Mouse (Mus musculus) intestine, postnatal 0 days (tissue): ENCODE data around the gene Gmds. TPM values are rescaled to one million over a fixed set of nuclear protein-coding genes. Genes with fewer than 3 reads are reported as not detected.

Experiments
- ATAC-seq: fragments of 200-750 bp; cut with Nextera tagmentation; 2 replicates; pipeline ENCODE4 v1.8.0; 2017; ENCODE audit warnings: mild to moderate bottlenecking, moderate TSS enrichment, moderate library complexity
- H3K27ac ChIP-seq: fragments of 300-500 bp; sonication (generic); 2 replicates; pipeline ENCODE4 v1.5.1; 2014; ENCODE audit warnings: mild to moderate bottlenecking, low read depth, low read length, moderate library complexity
- H3K27me3 ChIP-seq: fragments of 300-500 bp; sonication (generic); replicated peaks from 2 replicates; pipeline ENCODE4 v1.6.1; 2014; ENCODE audit warnings: low read length, mixed read lengths; ENCODE audit not compliant: control insufficient read depth, insufficient read depth
- H3K36me3 ChIP-seq: fragments of 300-500 bp; sonication (generic); 2 replicates; pipeline ENCODE4 v1.6.1; 2014; ENCODE audit warnings: mild to moderate bottlenecking, moderate library complexity; ENCODE audit not compliant: control insufficient read depth, insufficient read depth
- H3K4me1 ChIP-seq: fragments of 300-500 bp; sonication (generic); replicated peaks from 2 replicates; pipeline ENCODE4 v1.6.1; 2014; ENCODE audit warnings: antibody characterized with exemption, low read length, mixed read lengths; ENCODE audit not compliant: control insufficient read depth, insufficient read depth
- H3K4me2 ChIP-seq: fragments of 300-500 bp; sonication (generic); replicated peaks from 2 replicates; pipeline ENCODE4 v1.6.1; 2014; ENCODE audit warnings: low read depth, mild to moderate bottlenecking, moderate library complexity
- H3K4me3 ChIP-seq: fragments of 300-500 bp; sonication (generic); 2 replicates; pipeline ENCODE4 v1.5.1; 2014; ENCODE audit warnings: low read depth, low read length
- H3K9ac ChIP-seq: fragments of 300-500 bp; sonication (generic); 2 replicates; pipeline ENCODE4 v1.6.1; 2014; ENCODE audit warnings: mild to moderate bottlenecking, low read depth, low read length
- H3K9me3 ChIP-seq: fragments of 300-500 bp; sonication (generic); 2 replicates; pipeline ENCODE4 v1.6.1; 2016; ENCODE audit warnings: mixed run types; ENCODE audit not compliant: control insufficient read depth
- CTCF ChIP-seq: sonication (generic); IDR thresholded peaks from 2 replicates; pipeline ENCODE4 v1.5.1; 2016; ENCODE audit warnings: low read depth, mild to moderate bottlenecking, control low read depth, antibody characterized with exemption, moderate library complexity
- WGBS: fragments of 180-500 bp; shearing (Covaris S2); extraction: QIAGEN DNeasy Blood & Tissue Kit; methylation state at CpG from one replicate; pipeline ENCODE4 v1.1.7; 2014; 5-methylcytosine and 5-hydroxymethylcytosine counted together
- polyA plus RNA-seq: library from polyadenylated mRNA; unstranded; fragments of >200 nt; fragmentation: Nextera tagmentation; extraction: Ambion mirVana; gene quantifications from 2 replicates; pipeline ENCODE4 v1.2.1, GENCODE M21; 2015

The Gmds gene
- polyA plus RNA-seq, 1 experiment from 2014 or later: 126 TPM

- no peak overlapping the region; the same call in 1 of the 2 replicates for H3K4me2 ChIP-seq
- H3K4me3 ChIP-seq: no peak overlapping the region
- H3K27me3 ChIP-seq: no peaks in the 10 kb centered on the region
- 49% methylated on average over 4 of the region's 4 CpGs for WGBS
- H3K4me1 ChIP-seq: no peaks in the 10 kb centered on the region
- peak overlapping the region; percentile 9; the same call in 1 of the 2 replicates for H3K27ac ChIP-seq
- ATAC-seq: peak; percentile 78
- 0 out of 2 replicates have a peak, but pooled peaks have one; percentile 0 for TF ChIP-seq CTCF
- H3K9me3 ChIP-seq: no peaks in the 10 kb centered on the region
- no peaks in the 10 kb centered on the region for H3K36me3 ChIP-seq
- no peak overlapping the region for H3K9ac ChIP-seq
These were observed 33.5 kb upstream of the Gmds start for GRCm38 (mm10) chr13:32371874-32372530.

- no peak overlapping the region for H3K4me2 ChIP-seq
- no peak for ATAC-seq
- no peak for TF ChIP-seq CTCF
- no peaks in the 10 kb centered on the region for H3K9me3 ChIP-seq
- H3K9ac ChIP-seq: no peak overlapping the region
- no peak overlapping the region for H3K4me3 ChIP-seq
- 88% methylated on average over 7 of the region's 7 CpGs for WGBS
- no peaks in the 10 kb centered on the region for H3K36me3 ChIP-seq
- no peaks in the 10 kb centered on the region for H3K4me1 ChIP-seq
- H3K27ac ChIP-seq: no peak overlapping the region
- no peaks in the 10 kb centered on the region for H3K27me3 ChIP-seq
These were observed 32.2 kb upstream of the Gmds start for GRCm38 (mm10) chr13:32370751-32371150.

- H3K27me3 ChIP-seq: no peaks in the 10 kb centered on the region
- H3K27ac ChIP-seq: no peak overlapping the region
- WGBS: 81% methylated on average over 1 of the region's 1 CpGs
- H3K9me3 ChIP-seq: no peaks in the 10 kb centered on the region
- no peak overlapping the region for H3K4me2 ChIP-seq
- H3K4me1 ChIP-seq: no peaks in the 10 kb centered on the region
- TF ChIP-seq CTCF: no peak
- H3K9ac ChIP-seq: no peak overlapping the region
- H3K36me3 ChIP-seq: no peaks in the 10 kb centered on the region
- H3K4me3 ChIP-seq: no peak overlapping the region
- ATAC-seq: no peak
These were observed 31.6 kb upstream of the Gmds start for GRCm38 (mm10) chr13:32370135-32370534.

GRCm38 (mm10) chr13:32337735-32338512 is 616 bp downstream of the Gmds start:
- peak overlapping the region; percentile 83 for H3K4me2 ChIP-seq
- no peaks in the 10 kb centered on the region for H3K4me1 ChIP-seq
- ATAC-seq: peak; percentile 65
- H3K27me3 ChIP-seq: no peaks in the 10 kb centered on the region
- 4% methylated on average over 27 of the region's 32 CpGs for WGBS
- peak overlapping the region; percentile 55 for H3K4me3 ChIP-seq
- no peak for TF ChIP-seq CTCF
- no peaks in the 10 kb centered on the region for H3K36me3 ChIP-seq
- H3K9me3 ChIP-seq: no peaks in the 10 kb centered on the region
- H3K9ac ChIP-seq: peak overlapping the region; percentile 59
- H3K27ac ChIP-seq: peak overlapping the region; percentile 82

GRCm38 (mm10) chr13:32318309-32318708 is 20.2 kb downstream of the Gmds start:
- 30% methylated on average over 4 of the region's 4 CpGs for WGBS
- 0 out of 2 replicates have a peak, but pooled peaks cover 5% of the 10 kb centered on the region for H3K4me1 ChIP-seq
- H3K27ac ChIP-seq: no peak overlapping the region
- no peaks in the 10 kb centered on the region for H3K9me3 ChIP-seq
- no peaks in the 10 kb centered on the region for H3K36me3 ChIP-seq
- no peak overlapping the region; the same call in 1 of the 2 replicates for H3K4me2 ChIP-seq
- TF ChIP-seq CTCF: no peak
- ATAC-seq: peak; percentile 89
- no peak overlapping the region for H3K4me3 ChIP-seq
- no peaks in the 10 kb centered on the region for H3K27me3 ChIP-seq
- no peak overlapping the region for H3K9ac ChIP-seq

- Histone ChIP-seq H3K9ac (no peak overlapping the region), H3K27ac (no peak overlapping the region), H3K4me3 (no peak overlapping the region), H3K27me3 (no peaks in the 10 kb centered on the region), H3K4me1 (0 out of 2 replicates have a peak, but pooled peaks cover 5% of the 10 kb centered on the region), H3K9me3 (no peaks in the 10 kb centered on the region), H3K36me3 (no peaks in the 10 kb centered on the region), H3K4me2 (no peak overlapping the region)
- TF ChIP-seq CTCF: peak; percentile 29
- WGBS: 41% methylated on average over 3 of the region's 3 CpGs
- ATAC-seq: peak; percentile 54
These were observed 21.2 kb downstream of the Gmds start for GRCm38 (mm10) chr13:32317354-32317753.
